Mouse (Mus musculus) liver, adult 2 months (tissue): ENCODE results near the gene Pxdc1.

Source experiments
- CTCF ChIP-seq: fragments of 200-500 bp; IDR thresholded peaks from 2 replicates; pipeline ENCODE4 v1.5.1; 2011; ENCODE audit warnings: low read depth, low read length, control low read depth
- POLR2A ChIP-seq: fragments of 200-500 bp; IDR thresholded peaks from 2 replicates; pipeline ENCODE4 v1.6.1; 2011; ENCODE audit warnings: low read length, control low read depth; ENCODE audit not compliant: insufficient read depth; ENCODE audit errors: extremely low read depth

- no peak for TF ChIP-seq POLR2A
- no peak for TF ChIP-seq CTCF
These were observed 16.9 kb upstream of the Pxdc1 start for GRCm38 (mm10) chr13:34669919-34670865.
